Mouse (Mus musculus): ENCODE results near the gene Vars.
A peak's percentile ranks its signal among the peaks of the same experiment; 100 is the strongest.
"Not testable (repeated sequence)": the region's sequence is repeated elsewhere in the genome, so short reads cannot be mapped to it uniquely, and the experiment has no call there.

Gene Vars

DNA sequence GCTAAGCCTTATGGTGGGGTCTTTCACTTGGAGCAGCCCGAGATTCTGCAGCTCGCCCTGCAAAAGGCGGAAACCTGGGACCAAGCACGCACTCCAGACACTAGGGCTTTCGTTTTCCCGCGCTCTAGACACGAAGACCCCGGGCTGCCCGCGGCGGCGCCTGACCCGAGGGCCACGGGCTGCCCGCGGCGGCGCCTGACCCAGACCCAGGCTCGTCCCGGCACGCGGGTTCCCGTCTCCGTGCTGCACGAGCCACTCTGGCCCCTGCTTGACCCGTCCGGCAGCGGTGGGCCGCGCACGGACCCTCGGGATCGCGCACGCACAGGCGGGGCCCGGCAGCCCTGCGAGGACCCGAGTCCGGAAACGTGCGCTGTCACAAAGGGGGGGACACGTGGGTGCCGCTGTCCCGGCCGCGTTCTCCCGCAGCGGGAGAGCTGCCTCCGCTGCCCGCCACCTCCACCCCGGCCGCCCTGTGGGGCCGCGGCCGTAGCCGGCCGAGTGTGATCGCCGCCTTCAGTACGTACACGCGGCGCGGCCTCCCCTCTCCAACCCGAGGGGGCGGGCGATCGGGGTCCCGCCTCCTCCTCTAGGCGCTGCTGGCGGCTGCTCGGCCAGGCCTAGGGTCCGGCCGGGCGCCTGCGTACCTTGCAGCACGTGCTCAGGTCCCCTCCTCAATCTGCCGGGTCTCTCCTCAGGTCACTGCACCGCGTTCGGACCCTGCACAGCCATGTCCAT, at the start of gene Vars:
Gene Vars, plus strand, starts transcription at position 271 of the 735 bp plus-strand sequence.
- peak; percentile 86 for DNase-seq (ENCODE audit: low spot score)

DNA sequence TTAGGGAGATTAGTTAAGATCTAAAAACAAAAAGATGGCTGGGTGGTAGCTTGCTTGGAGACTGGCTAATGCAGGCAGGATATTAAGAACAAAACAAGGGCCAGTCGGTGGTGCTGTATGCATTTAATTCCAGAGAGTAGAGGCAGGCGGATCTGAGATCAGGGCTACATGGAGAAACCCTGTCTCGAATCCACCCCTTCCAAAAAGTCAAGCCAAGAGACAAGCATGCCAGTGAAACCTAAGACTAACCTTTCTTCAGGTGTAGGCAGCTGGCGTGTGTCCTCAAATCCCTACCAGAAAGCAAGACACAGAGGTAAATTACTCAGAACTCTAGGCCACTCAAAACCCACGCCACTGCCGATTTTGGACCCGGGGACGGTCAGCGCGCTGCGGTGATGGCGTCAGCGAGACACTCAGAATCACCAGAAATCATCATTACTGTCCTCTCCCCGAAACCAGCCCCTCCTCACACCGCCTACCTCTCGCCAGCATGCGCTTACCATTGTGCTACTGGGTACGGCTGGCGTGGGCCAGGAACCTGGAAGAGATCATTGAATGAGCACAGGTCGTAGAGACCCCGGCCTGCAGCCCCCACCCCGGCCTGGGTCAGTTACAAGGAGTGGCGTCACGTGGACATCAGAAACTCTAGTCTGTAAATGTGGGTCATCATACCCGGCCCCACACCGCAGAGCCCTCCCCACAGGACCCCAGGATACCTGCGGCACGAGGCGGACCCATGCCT, 49.0 kb upstream of the Vars start:
- no peak for DNase-seq (ENCODE audit: low spot score)

DNA sequence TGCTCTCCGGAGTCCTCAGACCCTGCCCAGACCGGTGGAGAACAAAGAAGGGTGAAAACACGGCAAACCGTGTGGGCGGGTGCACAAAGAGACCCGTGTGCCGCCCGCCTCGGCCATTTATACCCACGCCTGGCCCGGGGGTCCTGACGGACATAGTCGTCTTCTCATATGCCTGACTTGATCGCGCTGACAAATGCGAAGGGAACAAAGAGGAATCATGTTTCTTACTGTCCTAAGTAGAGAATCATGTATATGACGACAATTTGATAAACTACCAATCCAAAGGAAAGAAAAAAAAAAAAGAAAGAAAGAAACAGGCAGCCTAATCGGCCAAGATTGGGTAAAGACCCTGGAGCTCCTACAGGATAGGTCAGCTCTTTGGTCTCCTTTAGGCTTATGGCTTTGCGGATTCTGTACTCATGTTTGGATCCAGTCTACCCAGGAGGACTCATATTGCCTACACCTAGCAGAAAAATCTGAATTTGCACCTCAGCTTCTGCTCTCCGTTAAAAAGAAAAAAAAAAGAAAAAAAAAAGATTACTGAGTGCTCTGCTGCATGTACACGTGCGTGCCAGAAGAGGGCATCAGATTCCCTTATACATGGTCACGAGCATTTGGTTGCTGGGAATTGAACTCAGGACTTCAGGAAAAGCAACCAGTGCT, 48.3 kb upstream of the Vars start:
- peak; percentile 76 for DNase-seq (ENCODE audit: low spot score)

DNA sequence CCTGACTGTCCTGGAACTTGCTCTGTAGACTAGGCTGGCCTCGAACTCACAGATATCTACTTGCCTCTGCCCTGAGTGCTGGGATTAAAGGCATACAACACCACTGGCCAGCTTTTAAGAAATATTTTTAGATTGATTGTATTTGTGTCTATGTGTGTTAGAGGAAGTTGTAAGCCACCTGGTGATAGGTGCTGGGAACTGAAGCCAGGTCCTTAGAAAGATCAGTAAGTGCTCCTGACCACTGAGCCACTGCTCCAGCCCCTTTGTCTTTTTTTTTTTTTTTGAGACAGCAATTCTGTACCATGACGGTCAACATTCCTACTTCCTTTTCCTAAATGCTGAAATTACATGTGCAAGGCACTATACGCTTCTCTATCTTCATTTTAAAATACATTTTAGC, 47.5 kb upstream of the Vars start:
- DNase-seq (ENCODE audit: low spot score), result no peak

DNA sequence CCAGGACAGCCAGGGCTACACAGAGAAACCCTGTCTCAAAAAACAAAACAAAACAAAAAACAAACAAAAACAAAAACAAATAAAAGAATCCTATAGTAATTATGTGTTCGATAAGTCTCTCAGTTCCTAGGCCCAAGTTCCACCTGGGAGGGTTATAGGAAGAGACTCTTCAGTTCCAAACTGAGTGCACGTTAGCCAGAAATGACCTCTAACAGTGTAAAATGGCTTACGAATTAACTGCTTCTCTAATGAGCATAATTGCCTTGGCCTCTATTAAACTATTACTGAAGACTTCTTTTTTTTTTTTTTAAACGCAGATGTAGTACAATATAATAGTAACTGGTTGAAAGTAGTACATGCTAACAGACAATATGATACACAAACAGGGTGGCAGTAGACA, 46.9 kb upstream of the Vars start:
- no peak for DNase-seq (ENCODE audit: low spot score)

DNA sequence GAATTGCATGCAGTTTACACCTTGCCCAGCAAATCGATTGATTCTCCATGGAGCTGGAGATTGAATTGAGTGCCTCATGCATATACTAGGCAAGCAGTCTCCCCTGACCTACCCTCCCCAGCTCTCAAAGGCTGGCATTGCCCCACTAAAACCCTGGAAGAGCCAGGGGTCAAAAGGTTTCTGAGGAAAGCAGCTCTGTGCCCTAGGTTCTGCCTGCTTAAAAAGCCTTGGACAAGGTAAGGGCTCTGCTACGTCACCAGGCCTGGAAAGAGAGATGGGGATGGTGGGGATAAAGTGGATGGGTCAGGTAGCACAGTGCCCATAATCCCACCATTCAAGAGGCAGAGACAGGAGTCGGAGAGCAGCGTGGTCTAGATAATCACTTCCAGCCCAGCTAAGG, 46.0 kb upstream of the Vars start:
- DNase-seq (ENCODE audit: low spot score), result no peak

DNA sequence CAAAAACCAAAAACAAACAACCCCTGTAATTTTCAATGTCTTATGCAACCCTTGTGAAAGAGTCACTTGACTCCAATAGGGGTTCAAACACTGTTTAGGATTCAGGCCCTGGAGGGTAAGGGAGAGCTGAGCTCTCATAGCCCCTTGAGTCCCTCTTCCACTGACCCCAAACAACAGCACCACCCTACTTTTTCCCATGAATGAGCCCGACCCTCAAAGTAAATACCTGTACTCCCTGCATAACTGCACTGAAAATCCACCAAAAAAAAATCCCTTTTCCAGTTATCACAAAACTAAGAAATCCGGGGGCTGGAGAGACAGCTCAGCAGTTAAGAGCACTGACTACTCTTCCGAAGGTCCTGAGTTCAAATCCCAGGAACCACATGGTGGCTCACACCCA, 44.9 kb upstream of the Vars start:
- DNase-seq (ENCODE audit: low spot score), result no peak

DNA sequence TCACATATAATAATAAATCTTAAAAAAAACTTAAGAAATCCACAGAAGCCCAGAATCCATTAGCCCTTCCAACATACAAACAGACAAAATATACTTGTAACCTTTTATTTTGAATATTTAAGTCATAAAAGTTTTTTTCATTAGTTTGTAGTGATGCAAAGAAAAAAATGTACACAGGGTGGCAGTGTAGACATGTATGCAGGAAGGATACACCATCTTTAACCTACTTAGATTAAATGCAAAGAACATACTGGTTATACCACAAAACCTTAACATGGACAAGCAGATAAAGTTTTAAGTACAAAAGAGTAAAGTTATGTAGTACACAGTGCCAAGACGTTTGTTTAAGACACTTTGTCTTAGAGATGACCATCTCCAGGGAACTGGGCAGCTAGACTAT, 44.4 kb upstream of the Vars start:
- DNase-seq (ENCODE audit: low spot score), result no peak

DNA sequence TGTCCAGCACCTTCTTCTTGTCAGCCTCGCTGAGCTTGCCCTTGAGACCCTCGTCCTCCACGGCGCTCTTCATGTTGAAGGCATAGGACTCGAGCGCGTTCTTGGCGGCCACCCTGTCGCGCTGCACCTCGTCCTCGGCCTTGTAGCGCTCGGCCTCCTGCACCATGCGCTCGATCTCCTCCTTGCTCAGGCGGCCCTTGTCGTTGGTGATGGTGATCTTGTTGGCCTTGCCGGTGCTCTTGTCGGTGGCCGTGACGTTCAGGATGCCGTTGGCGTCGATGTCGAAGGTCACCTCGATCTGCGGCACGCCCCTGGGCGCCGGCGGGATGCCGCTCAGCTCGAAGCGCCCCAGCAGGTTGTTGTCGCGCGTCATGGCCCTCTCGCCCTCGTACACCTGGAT, 43.5 kb upstream of the Vars start:
- not testable (repeated sequence) for DNase-seq (ENCODE audit: low spot score)

DNA sequence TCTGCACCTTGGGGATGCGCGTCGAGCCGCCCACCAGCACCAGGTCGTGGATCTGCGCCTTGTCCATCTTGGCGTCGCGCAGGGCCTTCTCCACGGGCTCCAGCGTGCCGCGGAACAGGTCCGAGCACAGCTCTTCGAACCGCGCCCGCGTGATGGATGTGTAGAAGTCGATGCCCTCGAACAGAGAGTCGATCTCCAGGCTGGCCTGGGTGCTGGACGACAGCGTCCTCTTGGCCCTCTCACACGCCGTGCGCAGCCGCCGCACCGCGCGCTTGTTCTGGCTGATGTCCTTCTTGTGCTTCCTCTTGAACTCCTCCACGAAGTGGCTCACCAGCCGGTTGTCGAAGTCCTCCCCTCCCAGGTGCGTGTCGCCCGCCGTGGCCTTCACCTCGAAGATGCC, 42.8 kb upstream of the Vars start:
- not testable (repeated sequence) for DNase-seq (ENCODE audit: low spot score)

DNA sequence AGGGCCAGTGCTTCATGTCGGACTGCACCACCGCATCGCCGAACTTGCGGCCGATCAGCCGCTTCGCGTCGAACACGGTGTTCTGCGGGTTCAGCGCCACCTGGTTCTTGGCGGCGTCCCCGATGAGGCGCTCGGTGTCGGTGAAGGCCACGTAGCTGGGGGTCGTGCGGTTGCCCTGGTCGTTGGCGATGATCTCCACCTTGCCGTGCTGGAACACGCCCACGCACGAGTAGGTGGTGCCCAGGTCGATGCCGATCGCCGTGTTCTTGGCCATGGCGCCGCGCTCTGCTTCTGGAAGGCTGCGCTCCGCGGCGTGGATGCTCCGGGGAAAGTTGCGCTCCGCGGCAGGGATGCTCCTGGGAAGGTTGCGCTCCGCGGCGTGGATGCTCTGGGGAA, 42.1 kb upstream of the Vars start:
- not testable (repeated sequence) for DNase-seq (ENCODE audit: low spot score)

DNA sequence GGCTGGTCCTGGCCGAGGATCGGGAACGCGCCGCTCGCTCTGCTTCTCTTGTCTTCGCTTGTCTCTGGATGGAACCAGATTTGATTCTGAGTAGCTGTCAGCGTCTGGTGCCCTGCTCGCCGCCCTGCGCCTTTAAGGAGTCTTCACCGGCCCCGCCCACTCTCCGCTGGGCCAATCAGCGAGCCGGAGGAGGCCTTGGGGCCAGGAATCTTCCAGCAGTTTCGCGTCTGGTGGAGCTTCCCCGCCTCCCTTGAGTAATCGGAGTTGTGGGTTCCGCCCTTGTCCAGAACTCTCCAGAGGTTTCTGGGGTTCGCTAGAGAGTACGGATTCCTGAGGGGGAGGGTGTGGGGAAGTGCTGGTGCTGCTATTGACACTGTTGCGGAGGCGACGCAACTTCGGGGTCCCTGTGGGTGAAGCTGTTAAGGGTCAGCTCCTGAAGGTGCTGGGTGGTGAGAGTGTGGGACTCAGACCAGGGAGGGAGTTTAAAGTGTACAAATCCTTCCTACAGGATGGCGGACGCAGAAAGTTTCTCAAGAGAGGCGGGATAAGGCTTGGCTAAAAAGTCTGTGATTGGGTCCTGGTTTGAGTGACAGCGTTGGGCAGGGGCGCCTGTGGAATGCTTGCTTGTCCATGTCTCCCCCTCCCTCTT, 41.5 kb upstream of the Vars start, which contains the start of gene Hspa1b:
Gene Hspa1b, minus strand, starts transcription at position 109 of the 649 bp plus-strand sequence.
- DNase-seq (ENCODE audit: low spot score), result peak; percentile 76

DNA sequence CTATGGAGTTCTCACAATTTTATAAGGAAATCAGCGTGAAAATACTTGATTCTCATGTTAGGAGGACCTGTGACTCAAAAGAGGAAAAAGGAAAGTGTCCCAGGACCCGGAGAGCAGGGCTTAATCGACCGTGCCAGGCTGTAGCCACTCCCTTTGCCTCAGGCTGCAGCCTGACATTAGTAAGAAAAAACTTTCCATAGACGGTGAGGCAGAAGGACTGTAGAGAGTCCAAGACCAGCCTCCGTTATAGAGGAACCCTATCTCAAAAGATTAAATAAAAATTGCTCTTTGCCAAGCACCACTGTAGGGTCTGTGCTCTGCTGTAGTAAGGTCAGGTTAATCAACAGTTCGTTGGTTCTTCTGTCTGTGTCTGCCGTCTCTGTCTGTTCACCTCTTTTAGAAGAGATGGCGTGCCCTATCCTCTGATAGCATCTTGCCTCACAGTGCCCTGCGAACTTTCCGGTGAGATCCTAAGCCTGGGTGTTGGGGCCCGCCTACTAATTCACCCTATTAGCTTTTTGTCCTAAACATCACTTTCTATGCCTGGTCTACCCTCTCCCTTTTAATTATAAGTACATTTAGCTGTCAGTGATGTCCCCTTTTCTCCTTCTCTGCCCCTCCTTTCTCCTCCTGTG, 40.8 kb upstream of the Vars start:
- no peak for DNase-seq (ENCODE audit: low spot score)

DNA sequence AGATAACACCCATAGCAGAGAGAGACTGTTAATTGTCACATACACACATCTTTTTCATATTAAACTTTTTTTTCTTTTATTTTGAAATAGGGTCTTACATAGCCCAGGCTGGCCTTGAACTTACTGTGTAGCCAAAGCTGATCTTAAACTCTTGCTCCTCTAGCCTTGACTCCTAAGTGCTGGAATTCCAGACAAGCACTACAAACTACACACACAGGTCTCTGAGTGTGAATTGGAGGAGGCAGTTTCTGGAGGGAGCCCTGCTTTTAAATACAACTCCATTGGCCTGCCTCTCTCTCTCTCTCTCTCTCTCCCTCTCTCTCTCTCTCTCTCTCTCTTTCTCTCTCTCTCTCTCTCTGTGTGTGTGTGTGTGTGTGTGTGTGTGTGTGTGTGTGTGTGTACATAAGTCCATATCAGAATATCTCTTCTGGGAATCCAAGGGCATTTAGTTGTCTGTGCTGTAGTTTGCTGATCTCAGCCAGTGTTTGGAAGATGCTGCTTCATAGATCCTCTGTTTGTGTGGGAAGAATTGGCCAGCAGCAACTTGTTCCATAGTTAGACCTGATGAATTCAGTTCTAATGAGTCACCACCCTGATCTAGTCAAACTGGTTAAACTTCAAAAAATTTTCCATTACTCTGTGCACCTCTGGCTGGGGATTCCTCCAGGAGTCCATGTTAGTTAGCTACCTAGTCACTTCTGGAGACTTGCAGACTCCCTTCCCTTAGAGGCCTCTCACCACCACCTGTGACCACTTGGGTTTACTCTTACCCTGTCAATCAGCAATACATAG, 39.9 kb upstream of the Vars start:
- DNase-seq (ENCODE audit: low spot score), result no peak

DNA sequence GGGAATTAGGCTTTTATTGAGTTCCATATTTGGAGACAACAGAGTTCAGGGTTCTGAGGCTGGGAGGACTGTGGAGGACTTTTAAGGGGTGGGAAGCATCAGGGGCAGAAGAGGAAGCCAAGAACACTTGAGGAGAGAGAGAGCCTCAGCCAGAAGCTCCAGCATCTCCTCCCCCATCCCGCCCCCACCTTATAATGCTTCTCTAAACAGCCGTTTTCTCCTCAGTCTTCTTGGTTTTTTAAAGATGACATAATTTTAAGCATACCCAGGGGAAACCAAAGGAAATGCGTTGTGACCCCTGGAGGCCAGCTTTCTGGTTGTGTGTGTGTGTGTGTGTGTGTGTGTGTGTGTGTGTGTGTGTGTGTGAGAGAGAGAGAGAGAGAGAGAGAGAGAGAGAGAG, 38.7 kb upstream of the Vars start:
- no peak for DNase-seq (ENCODE audit: low spot score)

DNA sequence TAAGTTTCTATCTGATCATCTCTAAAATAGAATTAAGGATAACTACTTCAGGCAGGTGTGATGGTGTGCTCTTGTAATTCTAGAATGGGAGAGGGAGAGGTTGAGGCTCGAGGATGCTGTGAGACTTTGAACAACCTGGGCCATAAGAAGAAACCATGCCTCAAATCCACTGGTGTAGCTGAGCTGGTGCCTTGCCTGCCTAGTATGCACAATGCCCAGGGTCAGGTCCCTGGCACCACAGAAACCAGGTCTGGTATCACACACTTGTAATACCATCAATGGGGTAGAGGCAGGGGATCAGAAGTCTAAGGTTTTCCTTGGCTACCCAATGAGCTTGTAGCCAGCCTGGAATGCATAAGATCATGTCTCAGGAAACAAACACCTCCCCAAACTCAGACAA, 37.9 kb upstream of the Vars start:
- no peak for DNase-seq (ENCODE audit: low spot score)

DNA sequence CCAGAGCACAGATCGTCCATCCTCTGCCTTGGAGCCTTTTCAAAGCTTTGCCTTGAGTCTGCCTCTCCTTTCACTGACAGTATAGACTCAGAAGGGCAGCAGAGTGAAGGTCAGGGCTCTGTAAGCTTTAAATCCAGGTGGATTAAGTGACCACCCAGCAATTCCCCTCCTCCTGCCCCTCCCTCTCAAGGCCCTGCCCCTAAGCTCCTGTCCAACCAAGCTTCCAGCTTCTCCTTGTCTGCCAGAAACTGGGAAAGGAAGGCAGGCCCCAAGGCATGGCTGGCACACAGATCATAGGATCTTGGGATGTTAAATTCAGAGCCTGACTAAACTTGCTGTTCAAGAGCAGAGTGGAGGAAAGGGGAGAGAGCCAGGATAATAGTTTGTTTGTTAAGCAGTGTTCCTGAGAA, 36.1 kb upstream of the Vars start:
- no peak for DNase-seq (ENCODE audit: low spot score)

DNA sequence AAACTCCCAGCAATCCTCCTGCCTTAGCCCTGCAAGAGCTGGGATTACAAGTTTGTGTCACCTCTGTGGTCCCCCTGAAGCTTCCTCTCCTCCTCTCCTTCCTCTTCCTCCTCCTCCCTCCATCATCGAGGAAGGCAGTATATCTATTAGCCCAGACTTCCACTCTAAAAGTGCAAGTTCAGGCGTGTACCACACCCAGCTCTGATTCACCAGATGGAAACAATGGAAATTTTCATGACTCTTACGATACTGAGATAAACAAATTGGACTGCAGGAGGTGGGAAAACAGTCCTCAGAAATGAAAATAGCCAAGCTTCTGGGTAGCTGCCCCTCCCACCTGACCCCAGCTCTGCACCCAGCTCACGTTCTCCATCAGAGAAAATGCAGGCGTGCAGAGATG, 35.2 kb upstream of the Vars start:
- DNase-seq (ENCODE audit: low spot score), result no peak

DNA sequence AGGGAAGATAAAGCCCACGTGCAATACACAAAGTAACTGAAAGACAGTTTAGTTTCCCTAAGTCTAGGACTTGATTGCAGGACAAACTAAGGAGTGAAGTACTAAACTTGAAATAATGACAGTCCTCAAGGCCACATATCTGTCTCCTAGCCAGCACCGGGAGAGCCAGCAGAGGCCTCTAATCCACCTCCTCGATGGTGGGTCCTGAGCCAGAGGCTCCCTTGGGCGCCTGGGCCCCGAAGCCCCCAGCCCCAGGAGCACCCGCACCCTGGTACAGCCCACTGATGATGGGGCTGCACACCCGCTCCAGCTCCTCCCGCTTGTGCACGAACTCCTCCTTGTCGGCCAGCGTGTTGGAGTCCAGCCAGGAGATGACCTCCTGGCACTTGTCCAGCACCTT, 31.0 kb upstream of the Vars start, which contains the start of gene Gm20481:
Gene Gm20481, plus strand, starts transcription at position 91 of the 400 bp plus-strand sequence.
- not testable (repeated sequence) for DNase-seq (ENCODE audit: low spot score)

DNA sequence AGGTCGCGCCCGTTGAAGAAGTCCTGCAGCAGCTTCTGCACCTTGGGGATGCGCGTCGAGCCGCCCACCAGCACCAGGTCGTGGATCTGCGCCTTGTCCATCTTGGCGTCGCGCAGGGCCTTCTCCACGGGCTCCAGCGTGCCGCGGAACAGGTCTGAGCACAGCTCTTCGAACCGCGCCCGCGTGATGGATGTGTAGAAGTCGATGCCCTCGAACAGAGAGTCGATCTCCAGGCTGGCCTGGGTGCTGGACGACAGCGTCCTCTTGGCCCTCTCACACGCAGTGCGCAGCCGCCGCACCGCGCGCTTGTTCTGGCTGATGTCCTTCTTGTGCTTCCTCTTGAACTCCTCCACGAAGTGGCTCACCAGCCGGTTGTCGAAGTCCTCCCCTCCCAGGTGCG, 29.9 kb upstream of the Vars start:
- DNase-seq (ENCODE audit: low spot score), result not testable (repeated sequence)

DNA sequence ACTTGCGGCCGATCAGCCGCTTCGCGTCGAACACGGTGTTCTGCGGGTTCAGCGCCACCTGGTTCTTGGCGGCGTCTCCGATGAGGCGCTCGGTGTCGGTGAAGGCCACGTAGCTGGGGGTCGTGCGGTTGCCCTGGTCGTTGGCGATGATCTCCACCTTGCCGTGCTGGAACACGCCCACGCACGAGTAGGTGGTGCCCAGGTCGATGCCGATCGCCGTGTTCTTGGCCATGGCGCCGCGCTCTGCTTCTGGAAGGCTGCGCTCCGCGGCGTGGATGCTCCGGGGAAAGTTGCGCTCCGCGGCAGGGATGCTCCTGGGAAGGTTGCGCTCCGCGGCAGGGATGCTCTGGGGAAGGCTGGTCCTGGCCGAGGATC, 29.1 kb upstream of the Vars start:
- DNase-seq (ENCODE audit: low spot score), result not testable (repeated sequence)

Measured in spleen, adult 12 weeks (tissue).